ENCODE assay signal across 8 mouse cellular contexts in the genomic region with DNA sequence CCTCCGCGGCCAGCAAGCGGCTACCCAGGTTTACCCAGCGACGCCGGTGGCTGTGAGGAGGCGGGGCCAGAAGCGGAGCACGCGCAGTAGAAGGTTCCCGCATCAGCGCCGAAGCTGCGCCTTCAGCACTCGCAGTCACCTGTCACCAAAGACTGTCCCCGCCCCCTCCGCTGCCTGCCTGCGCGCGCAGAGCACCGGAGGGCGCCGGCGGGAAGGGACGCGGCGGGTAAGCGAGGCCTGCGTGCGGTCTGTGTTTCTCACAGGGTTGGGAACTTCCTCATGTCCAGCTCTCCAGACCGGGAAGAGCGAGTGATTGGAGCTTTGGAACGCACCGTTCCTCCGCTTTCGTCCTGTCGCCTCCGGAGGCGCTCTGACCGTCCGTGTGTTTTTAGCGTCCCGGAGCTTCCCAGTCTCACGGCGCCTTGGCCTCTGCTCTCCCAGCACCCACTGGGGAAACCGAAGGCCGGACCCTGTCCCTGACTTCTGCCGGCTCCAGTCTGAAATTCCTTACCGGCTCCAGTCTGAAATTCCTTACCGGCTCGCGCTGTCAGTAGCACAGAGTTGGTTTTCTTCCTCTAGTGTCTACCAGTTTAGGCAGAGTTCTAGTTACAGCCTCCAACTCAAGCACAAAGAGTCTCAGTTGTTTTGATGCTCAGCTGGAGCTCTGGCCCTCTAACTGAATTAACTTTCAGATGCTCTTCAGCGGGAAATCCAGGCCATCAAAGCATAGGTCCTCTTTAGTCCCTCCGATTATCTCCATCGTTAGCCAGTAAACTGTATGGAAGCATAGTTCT. TPM values are rescaled to one million over a fixed set of nuclear protein-coding genes. Genes with fewer than 3 reads are reported as not detected.
DNase-seq lines count a peak whose midpoint lies in the region; ATAC-seq and TF ChIP-seq lines count a peak whose summit lies in the region.

A gene (plus strand): TSS at position 125 of the 794 bp plus-strand sequence.

- peak; percentile 94 for DNase-seq in 416B (ENCODE audit: low read depth)
- peak; percentile 91 for DNase-seq in heart, adult 8-10 months (ENCODE audit: low spot score)
- DNase-seq in kidney, adult 9 months: peak; percentile 97
- DNase-seq in limb, embryonic 14.5 days (ENCODE audit: low spot score): peak; percentile 94
- DNase-seq in midbrain, postnatal 0 days (ENCODE audit: low spot score): peak; percentile 96
- peak; percentile 96 for DNase-seq in spleen, postnatal 14 days (ENCODE audit: low spot score in 2 of 2)

- ATAC-seq in embryonic facial prominence, embryonic 15.5 days (ENCODE audit: insufficient number of reproducible peaks, low FRiP score, low TSS enrichment, low read depth): peak; percentile 98
- ATAC-seq in limb, embryonic 14.5 days (ENCODE audit: low FRiP score, low read depth): peak; percentile 97
- ATAC-seq in midbrain, postnatal 0 days (ENCODE audit: low FRiP score): peak; percentile 98

- H3K36me3 ChIP-seq in embryonic facial prominence, embryonic 15.5 days: peaks cover 4% of the 10 kb centered on the region; the same call in 1 of the 2 replicates
- peaks cover 13% of the 10 kb centered on the region for H3K36me3 ChIP-seq in limb, embryonic 14.5 days (ENCODE audit: control insufficient read depth, insufficient read depth, low read length)
- H3K36me3 ChIP-seq in midbrain, postnatal 0 days (ENCODE audit: insufficient read depth, low read length): no peaks in the 10 kb centered on the region

- H3K27me3 ChIP-seq in embryonic facial prominence, embryonic 15.5 days: no peaks in the 10 kb centered on the region
- H3K27me3 ChIP-seq in limb, embryonic 14.5 days (ENCODE audit: control insufficient read depth, insufficient read depth, low read length): no peaks in the 10 kb centered on the region
- no peaks in the 10 kb centered on the region for H3K27me3 ChIP-seq in midbrain, postnatal 0 days (ENCODE audit: insufficient read depth, low read length)

- H3K27ac ChIP-seq in bone marrow, adult 2 months (ENCODE audit: control insufficient read depth, insufficient read depth, low read depth, low read length, poor library complexity): peak within 1 kb of the TSS; percentile 53
- H3K27ac ChIP-seq in embryonic facial prominence, embryonic 15.5 days (replicated peaks): peak within 1 kb of the TSS; percentile 89
- H3K27ac ChIP-seq in limb, embryonic 14.5 days (replicated peaks; ENCODE audit: low read depth, low read length): peak within 1 kb of the TSS; percentile 89
- peak within 1 kb of the TSS; percentile 74 for H3K27ac ChIP-seq in midbrain, postnatal 0 days (ENCODE audit: low read depth, low read length)

- peak; percentile 96 for TF ChIP-seq POLR2A in bone marrow, adult 2 months (IDR thresholded peaks at IDR 0.05; ENCODE audit: borderline replicate concordance, control insufficient read depth, low read depth, low read length)
- TF ChIP-seq POLR2A in limb, embryonic 14.5 days (IDR thresholded peaks at IDR 0.05; ENCODE audit: borderline replicate concordance, extremely low read depth, insufficient read depth, insufficient read length): peak; percentile 96

- peak within 1 kb of the TSS; percentile 63 for H3K4me2 ChIP-seq in embryonic facial prominence, embryonic 15.5 days (replicated peaks)
- peak within 1 kb of the TSS; percentile 59 for H3K4me2 ChIP-seq in limb, embryonic 14.5 days (replicated peaks; ENCODE audit: low read depth, low read length, severe bottlenecking)
- H3K4me2 ChIP-seq in midbrain, postnatal 0 days (ENCODE audit: low read depth, low read length, poor library complexity, severe bottlenecking): peak within 1 kb of the TSS; percentile 68

- under 1% methylated on average over 55 of the region's 55 CpGs for WGBS in bone marrow, adult 2 months
- WGBS in embryonic facial prominence, embryonic 15.5 days: under 1% methylated on average over 55 of the region's 55 CpGs
- WGBS in limb, embryonic 14.5 days: under 1% methylated on average over 45 of the region's 55 CpGs
- under 1% methylated on average over 55 of the region's 55 CpGs for whole genome bisulfite sequencing in midbrain, postnatal 0 days

- H3K9me3 ChIP-seq in embryonic facial prominence, embryonic 15.5 days (replicated peaks): no peaks in the 10 kb centered on the region
- no peaks in the 10 kb centered on the region for H3K9me3 ChIP-seq in limb, embryonic 14.5 days (ENCODE audit: control insufficient read depth, low read length)
- H3K9me3 ChIP-seq in midbrain, postnatal 0 days (ENCODE audit: low read length): no peaks in the 10 kb centered on the region

- H3K4me3 ChIP-seq in bone marrow, adult 2 months (replicated peaks; ENCODE audit: control insufficient read depth, low read depth, low read length): peak within 1 kb of the TSS; percentile 90
- H3K4me3 ChIP-seq in embryonic facial prominence, embryonic 15.5 days (replicated peaks): peak within 1 kb of the TSS; percentile 68
- H3K4me3 ChIP-seq in limb, embryonic 14.5 days (replicated peaks; ENCODE audit: low read length): peak within 1 kb of the TSS; percentile 66
- H3K4me3 ChIP-seq in midbrain, postnatal 0 days (ENCODE audit: low read depth, low read length): peak within 1 kb of the TSS; percentile 61

- H3K9ac ChIP-seq in embryonic facial prominence, embryonic 15.5 days: peak within 1 kb of the TSS; percentile 67
- H3K9ac ChIP-seq in limb, embryonic 14.5 days (ENCODE audit: low read depth, low read length, severe bottlenecking): peak within 1 kb of the TSS; percentile 84
- peak within 1 kb of the TSS; percentile 67 for H3K9ac ChIP-seq in midbrain, postnatal 0 days (replicated peaks; ENCODE audit: low read length, poor library complexity, severe bottlenecking)

- no peak for TF ChIP-seq CTCF in bone marrow, adult 2 months (IDR thresholded peaks at IDR 0.05; ENCODE audit: control insufficient read depth, insufficient read depth, low read length)
- peak; percentile 48; the same call in 1 of the 2 replicates for TF ChIP-seq CTCF in midbrain, postnatal 0 days (IDR thresholded peaks at IDR 0.05)

- no peaks in the 10 kb centered on the region; the same call in 1 of the 2 replicates for H3K4me1 ChIP-seq in bone marrow, adult 2 months (ENCODE audit: control insufficient read depth, insufficient read depth, low read length)
- H3K4me1 ChIP-seq in embryonic facial prominence, embryonic 15.5 days: peaks cover 14% of the 10 kb centered on the region; the same call in 1 of the 2 replicates
- H3K4me1 ChIP-seq in limb, embryonic 14.5 days (ENCODE audit: control insufficient read depth, insufficient read depth, low read length): peaks cover 5% of the 10 kb centered on the region; the same call in 1 of the 2 replicates
- peaks cover 5% of the 10 kb centered on the region; the same call in 1 of the 2 replicates for H3K4me1 ChIP-seq in midbrain, postnatal 0 days (ENCODE audit: insufficient read depth, low read length)

RNA-seq across cellular contexts. Expression of the gene that starts here (rescaled TPM):
- polyA plus RNA-seq in bone marrow, adult 2 months (2011; ENCODE audit: insufficient read depth, insufficient read length, low replicate concordance, missing spikeins): 4.1 and 4.3 TPM in 2 replicates
- polyA plus RNA-seq in embryonic facial prominence, embryonic 15.5 days (2015; fragmentation: Nextera tagmentation; extraction: Ambion mirVana): 12.2 and 12.3 TPM in 2 replicates
- 10 to 100 TPM; 14.0 to 19.0 (median 16.8) TPM for total RNA-seq in heart, adult 8-10 months (2022)
- 5.6 and 6.1 TPM in 2 replicates for polyA plus RNA-seq in limb, embryonic 14.5 days (2012; rRNA removed)
- 3.1 and 3.9 TPM in 2 replicates for polyA plus RNA-seq in limb, embryonic 14.5 days (2014; fragmentation: Nextera tagmentation; extraction: Ambion mirVana)
- total RNA-seq in midbrain, postnatal 0 days (2014; rRNA removed): 6.5 and 7.2 TPM in 2 replicates
- 10.5 and 10.9 TPM in 2 replicates for polyA plus RNA-seq in midbrain, postnatal 0 days (2015; fragmentation: Nextera tagmentation; extraction: Ambion mirVana)

Comparison
In these comparisons a context has a peak if more than half of its experiments do, and no peak if none do; other contexts are left out.
1. Peak in every context shown above with its lines: DNase-seq, ATAC-seq, H3K4me3 ChIP-seq and H3K27ac ChIP-seq.